Mouse (Mus musculus) retina, embryonic 14.5 days (tissue): ENCODE results near the gene Ttll6.
"Not testable (repeated sequence)": the region's sequence is repeated elsewhere in the genome, so short reads cannot be mapped to it uniquely, and the experiment has no call there.

Experiments used
- DNase-seq: peaks from one replicate; pipeline ENCODE4 v3.0.0-alpha.2; 2015; ENCODE audit warnings: low spot score

The Ttll6 gene

DNA sequence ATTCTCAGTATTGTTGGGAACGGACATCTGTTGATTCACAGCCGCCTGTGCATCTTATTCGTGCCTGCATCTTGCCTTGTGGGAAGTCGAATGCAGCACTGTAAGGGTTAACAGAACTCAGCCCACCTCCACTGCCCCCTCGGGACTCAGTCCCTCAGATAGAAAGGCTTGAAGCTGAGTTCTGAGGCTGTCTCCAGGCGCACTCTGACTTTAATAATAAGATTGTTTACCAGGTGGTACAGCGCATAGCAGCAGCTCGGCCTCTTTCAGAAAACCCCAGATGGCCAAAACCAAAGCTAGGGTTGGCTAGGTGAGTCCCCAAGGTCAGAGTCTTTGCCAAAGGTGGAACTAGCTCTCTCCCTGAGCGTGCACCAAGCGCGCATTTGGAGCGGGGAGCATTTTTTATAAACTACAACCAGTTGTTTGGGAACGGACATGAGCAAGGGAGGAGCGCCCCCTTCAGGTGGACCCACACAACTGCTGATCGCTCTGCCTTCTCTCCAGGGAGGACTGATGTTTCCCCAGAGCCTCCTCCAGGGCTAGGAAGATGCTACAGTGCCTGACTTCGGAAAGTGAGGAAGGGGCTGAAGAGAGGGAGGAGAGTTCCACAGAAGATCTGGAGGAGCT lies at the start of gene Ttll6:
Ttll6 (plus strand) TSS at position 548 of the 627 bp plus-strand sequence.
- peak; percentile 84 for DNase-seq

- no peak for DNase-seq
Measured at GRCm38 (mm10) chr11:96087981-96088380, 45.6 kb upstream of the Ttll6 start.

DNA sequence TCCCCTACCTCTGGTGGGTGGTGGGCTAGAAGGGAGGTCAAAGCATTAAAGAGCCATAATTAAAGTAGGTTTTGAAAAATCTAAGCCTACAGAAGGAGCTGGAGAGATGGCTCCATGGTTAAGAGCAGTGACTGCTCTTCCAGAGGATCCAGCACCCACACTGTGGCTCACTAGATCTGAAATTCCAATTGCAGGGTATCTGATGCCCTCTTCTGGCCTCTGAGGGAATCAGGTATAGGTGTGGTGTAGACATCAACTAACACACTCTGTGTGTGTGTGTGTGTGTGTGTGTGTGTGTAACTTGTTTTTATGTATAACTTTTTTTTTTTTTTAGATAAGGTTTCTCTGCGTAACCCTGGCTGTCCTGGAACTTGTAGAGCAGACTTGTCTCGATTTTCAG lies 42.5 kb upstream of the Ttll6 start:
- peak; percentile 60 for DNase-seq

DNA sequence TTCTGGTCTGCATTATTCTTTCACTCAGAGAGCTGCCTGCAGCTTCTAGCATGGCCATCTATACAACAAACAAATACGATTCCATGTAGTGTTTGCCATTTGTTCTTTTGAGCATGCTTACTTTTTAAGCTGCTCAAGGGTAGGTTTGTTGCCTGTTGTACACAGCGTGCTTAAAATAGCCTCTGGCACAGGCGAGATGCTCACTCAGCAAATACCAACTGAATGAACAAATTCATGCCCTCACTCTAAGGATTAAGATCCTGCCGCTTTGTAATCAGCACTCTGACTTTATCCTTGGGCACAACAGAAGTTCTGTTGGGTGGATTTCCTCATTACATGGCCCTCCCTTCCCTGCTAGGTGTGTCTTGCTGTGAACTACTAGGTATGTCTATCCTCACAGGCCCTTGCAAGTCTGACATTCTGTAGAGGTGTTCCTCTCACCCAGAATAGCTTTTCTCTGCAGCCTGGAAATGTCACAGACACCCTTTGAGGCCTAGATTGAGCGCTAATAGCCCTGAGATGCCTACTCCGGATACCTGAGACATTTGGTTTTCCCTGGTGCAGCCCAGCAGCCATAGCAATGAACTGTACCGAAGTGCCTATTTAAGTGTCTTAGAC lies 40.8 kb upstream of the Ttll6 start:
- no peak for DNase-seq

- peak; percentile 83 for DNase-seq
Measured at GRCm38 (mm10) chr11:96093361-96093760, 40.2 kb upstream of the Ttll6 start.

GRCm38 (mm10) chr11:96108376-96108775 lies 25.2 kb upstream of the Ttll6 start:
- no peak for DNase-seq

DNA sequence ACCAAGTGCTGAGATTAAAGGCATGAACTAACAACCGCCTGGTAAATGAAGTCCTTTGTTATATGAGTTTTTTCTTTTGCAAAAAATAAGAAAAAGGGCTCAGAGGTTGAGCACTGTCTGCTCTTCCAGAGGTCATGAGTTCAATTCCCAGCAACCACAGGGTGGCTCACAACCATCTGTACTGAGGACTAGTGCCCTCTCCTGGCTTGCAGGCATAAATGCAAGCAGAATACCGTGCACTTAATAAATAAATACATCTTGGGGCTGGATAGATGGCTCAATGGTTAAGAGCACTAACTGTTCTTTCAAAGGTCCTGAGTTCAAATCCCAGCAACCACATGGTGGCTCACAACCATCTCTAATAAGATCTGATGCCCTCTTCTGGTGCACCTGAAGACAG lies 22.6 kb upstream of the Ttll6 start:
- not testable (repeated sequence) for DNase-seq

DNA sequence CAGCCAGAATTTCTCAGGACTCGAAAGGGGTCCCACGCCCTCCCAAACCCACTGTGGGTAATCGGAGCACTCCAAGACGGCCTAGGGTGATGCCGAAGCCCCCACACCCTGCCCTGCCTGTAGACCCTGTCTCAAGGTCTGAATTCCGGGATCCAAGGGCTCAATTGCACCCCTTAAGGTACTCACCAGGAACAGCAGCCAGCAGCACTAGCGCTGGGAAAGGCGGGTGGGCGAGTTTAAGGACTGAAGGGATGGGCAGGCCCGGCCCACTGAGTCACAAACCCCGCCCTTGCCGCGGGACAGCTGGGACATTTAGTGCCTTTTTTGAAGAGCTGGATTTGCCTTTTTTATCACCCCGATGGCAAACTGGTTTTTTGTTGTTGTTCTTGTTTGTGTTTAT lies 21.8 kb upstream of the Ttll6 start, which contains the start of gene Calcoco2:
Calcoco2 (minus strand) TSS at position 214 of the 400 bp plus-strand sequence.
- no peak for DNase-seq

- no peak for DNase-seq
Measured at GRCm38 (mm10) chr11:96114077-96114476, 19.5 kb upstream of the Ttll6 start.

DNA sequence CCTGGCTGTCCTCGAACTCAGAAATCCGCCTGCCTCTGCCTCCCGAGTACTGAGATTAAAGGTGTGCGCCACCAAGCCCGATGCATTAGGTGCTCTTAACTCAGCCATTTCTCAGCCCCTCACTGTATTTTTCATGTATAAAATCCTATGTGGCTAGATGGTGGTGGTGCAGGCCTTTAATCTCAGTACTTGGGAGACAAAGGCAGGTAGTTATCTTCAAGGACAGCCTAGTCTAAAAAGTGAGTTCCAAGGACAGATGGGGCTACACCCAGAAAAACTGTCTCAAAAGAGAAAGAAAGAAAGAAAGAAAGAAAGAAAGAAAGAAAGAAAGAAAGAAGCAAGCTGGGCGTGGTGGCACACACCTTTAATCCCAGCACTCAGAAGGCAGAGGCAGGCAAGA lies 18.2 kb upstream of the Ttll6 start:
- DNase-seq: no peak

DNA sequence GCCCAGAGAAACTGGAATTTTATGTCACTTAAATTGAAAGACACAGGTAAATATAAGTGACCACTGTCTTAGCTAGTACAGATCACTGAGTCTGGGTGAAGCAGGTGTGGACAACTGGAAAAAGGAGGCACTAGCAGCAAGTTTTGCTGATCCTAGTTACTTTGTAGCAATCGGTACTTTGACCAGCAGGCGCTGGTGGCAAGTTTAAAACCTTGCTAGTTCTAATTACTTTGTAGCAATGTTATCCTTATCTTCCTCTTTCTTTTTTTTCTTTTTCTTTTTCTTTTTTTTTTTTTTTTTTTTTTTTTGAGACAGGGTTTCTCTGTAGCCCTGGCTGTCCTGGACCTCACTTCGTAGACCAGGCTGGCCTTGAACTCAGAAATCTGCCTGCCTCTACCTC lies 17.5 kb upstream of the Ttll6 start:
- DNase-seq: no peak

GRCm38 (mm10) chr11:96116925-96117324 lies 16.7 kb upstream of the Ttll6 start:
- DNase-seq: not testable (repeated sequence)

DNA sequence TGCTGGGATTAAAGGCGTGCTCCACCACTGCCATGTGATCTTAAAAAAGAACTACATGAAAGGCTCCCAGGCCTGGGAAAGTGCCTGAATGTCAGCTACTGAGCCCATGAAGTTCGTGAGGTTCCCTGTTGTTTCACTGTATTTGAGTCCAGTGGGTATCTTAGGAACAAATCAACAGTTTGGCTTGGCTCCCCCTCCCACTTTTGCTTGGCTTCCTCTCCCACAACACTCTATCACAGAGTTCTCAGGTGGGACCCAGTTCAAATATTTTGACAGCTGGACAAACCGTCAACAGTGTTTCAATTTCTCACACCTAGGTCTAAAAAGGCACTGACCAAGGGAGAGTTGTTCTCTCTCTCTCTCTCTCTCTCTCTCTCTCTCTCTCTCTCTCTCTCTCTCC lies 14.2 kb upstream of the Ttll6 start:
- no peak for DNase-seq

GRCm38 (mm10) chr11:96122806-96123205 lies 10.8 kb upstream of the Ttll6 start:
- not testable (repeated sequence) for DNase-seq

- DNase-seq: peak; percentile 59
Measured at GRCm38 (mm10) chr11:96124052-96124914, 9.3 kb upstream of the Ttll6 start.

DNA sequence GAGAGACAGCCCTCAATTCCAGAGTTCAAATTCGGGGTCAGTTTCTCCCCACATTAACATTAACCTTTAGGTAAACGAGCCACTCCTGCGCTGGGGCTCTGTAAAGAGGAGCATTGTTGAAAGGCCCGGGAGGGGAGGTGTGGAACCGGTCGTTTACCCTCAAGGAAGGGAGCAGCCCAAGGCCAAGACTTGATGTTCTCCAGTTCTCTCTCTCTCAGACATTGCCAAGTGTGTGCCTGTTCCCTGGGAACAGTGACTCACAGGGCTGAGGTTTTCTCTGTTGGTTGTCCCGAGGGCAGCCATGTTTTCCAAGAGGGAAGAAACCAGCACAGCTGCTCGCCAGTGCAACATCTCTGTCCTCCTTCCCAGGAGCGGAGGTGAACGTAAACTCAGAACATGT lies 3.0 kb upstream of the Ttll6 start:
- no peak for DNase-seq

DNA sequence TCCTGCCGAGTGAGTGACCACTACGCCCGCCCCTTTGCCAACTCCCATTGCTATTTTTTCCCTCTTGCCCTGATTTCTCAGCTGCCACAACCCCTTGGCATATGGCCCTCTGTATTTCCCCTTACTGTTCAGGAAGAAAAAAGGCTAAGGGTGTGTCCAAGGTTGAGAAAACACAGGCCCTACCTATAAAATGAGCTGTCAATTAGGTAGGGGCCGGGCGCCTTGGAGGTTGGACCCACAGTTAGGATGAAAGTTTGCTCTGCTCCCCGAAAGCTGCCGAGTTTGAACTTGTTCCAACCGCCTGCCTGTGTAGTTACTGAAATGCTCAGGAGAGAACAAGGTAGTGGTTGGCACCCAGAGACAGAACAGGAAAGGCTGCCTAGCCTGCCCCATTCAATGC lies 2.3 kb downstream of the Ttll6 start:
- DNase-seq: no peak

DNA sequence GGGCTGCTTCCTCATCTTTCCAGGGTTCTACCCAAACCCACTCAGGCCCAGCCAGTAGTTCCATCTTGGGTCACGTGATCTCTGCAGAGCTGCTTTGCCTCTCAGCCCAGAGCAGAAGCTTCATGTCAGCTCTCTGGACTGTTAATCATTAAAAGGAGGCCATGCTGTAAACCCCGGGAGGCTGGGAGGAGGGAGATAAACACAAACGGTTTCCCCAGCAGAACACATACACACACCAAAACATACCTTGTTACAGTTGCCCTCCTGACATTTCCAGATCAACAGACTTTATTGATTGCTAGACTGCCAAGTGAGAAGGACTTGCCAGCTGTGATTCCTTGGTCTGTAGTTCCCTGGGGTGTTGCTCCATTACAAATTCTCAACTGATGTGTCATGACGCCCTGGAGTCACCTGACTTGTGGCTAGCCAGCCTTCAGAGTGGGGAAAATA lies 7.2 kb downstream of the Ttll6 start:
- peak; percentile 40 for DNase-seq

GRCm38 (mm10) chr11:96143766-96144165 lies 10.2 kb downstream of the Ttll6 start:
- DNase-seq: no peak

GRCm38 (mm10) chr11:96145622-96146270 lies 12.2 kb downstream of the Ttll6 start:
- DNase-seq: peak; percentile 89

DNA sequence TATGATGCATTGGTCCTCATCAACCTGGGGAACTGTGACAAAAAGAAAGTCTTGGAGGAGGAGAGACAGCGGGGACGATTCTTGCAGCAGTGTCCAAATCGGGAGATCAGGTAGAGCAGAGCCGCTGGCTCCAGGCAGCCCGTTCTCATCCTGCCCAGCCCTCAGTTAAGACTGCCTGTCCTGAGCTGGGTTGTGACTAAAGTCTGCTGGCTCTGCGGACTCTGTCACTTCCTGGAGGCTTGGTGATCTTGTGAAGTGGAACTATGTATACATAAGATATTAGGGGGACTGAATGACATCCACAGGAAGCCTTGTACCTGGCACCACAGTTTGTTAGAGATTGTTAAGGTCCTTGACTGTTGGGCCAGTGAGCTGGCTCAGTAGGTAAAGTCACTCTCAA lies 13.9 kb downstream of the Ttll6 start:
- DNase-seq: no peak

DNA sequence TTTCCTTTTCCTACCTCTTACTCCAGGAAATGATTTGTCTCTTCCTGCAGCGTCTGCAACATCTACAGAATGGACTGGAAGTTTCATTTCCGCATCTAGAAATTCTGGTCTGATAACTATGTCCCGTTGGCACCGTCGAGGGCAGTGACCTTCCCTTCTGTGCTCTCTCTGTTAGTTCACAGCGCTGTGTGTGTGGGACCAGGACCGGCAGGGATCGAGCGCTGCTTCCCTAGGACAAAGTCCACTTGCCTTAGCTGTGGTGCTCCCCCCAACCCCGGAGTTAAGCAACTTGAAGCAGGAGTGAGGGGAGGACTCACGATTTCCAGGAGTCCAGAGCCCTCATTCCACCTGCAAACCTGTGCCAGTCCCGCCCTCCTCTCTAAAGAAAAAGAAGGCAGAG lies 31.2 kb downstream of the Ttll6 start:
- DNase-seq: no peak
